In genomic region chr1:166003181-166004022, GRCm38 (mm10) we compare ENCODE assay signal across 8 mouse cellular contexts. TPM values are rescaled to one million over a fixed set of nuclear protein-coding genes. Genes with fewer than 3 reads are reported as not detected.
DNase-seq lines count a peak whose midpoint lies in the region; ATAC-seq and TF ChIP-seq lines count a peak whose summit lies in the region.

No protein-coding gene starts in this region.

- H3K36me3 ChIP-seq in E14TG2a.4 (ENCODE audit: insufficient read depth, low read length) = peaks cover 3% of the 10 kb centered on the region; the same call in 1 of the 2 replicates
- no peaks in the 10 kb centered on the region for H3K36me3 ChIP-seq in forebrain, embryonic 10.5 days (replicated peaks)
- no peaks in the 10 kb centered on the region for H3K36me3 ChIP-seq in heart, embryonic 15.5 days
- no peaks in the 10 kb centered on the region for H3K36me3 ChIP-seq in liver, embryonic 13.5 days
- H3K36me3 ChIP-seq in stomach, embryonic 16.5 days (ENCODE audit: control insufficient read depth, insufficient read depth, low read length) = no peaks in the 10 kb centered on the region

- TF ChIP-seq CTCF in E14TG2a.4 (conservative IDR thresholded peaks at IDR 0.05; ENCODE audit: low read length) = no peak

- H3K4me1 ChIP-seq in E14TG2a.4 (replicated peaks; ENCODE audit: low read depth, low read length) = peaks cover 40% of the 10 kb centered on the region
- H3K4me1 ChIP-seq in forebrain, embryonic 10.5 days = peaks cover 37% of the 10 kb centered on the region
- H3K4me1 ChIP-seq in heart, embryonic 15.5 days (replicated peaks) = peaks cover 18% of the 10 kb centered on the region
- peaks cover 29% of the 10 kb centered on the region for H3K4me1 ChIP-seq in liver, embryonic 13.5 days (replicated peaks)
- peaks cover 9% of the 10 kb centered on the region for H3K4me1 ChIP-seq in stomach, embryonic 16.5 days (ENCODE audit: control insufficient read depth, insufficient read depth, low read length)

- peak overlapping the region; percentile 88 for H3K4me3 ChIP-seq in E14TG2a.4 (replicated peaks; ENCODE audit: low read length)
- peak overlapping the region; percentile 99 for H3K4me3 ChIP-seq in forebrain, embryonic 10.5 days
- peak overlapping the region; percentile 94 for H3K4me3 ChIP-seq in heart, embryonic 15.5 days
- peak overlapping the region; percentile 99 for H3K4me3 ChIP-seq in liver, embryonic 13.5 days (replicated peaks)
- peak overlapping the region; percentile 80 for H3K4me3 ChIP-seq in stomach, embryonic 16.5 days (replicated peaks; ENCODE audit: low read length)

- ATAC-seq in heart, embryonic 15.5 days (replicated peaks; ENCODE audit: insufficient number of reproducible peaks, insufficient read depth, low FRiP score, low read depth) = peak; percentile 81
- peak; percentile 75 for ATAC-seq in liver, embryonic 13.5 days (ENCODE audit: low read depth)
- ATAC-seq in stomach, embryonic 16.5 days (ENCODE audit: insufficient read depth, low FRiP score) = peak; percentile 87

- peak; percentile 81 for DNase-seq in c-Kit-positive CD71-negative TER-119-negative erythroid progenitor cells, embryonic 14.5 days (ENCODE audit: low read depth)
- DNase-seq in forebrain, embryonic 10.5 days (ENCODE audit: extremely low spot score, low spot score) = peak; percentile 90
- peak; percentile 96 to 97 for DNase-seq in kidney, postnatal 25 days
- peak; percentile 90 for DNase-seq in liver, embryonic 13.5 days
- peak; percentile 95 to 97 for DNase-seq in natural killer cell, adult 2 months (ENCODE audit: low spot score in 2 of 2)

- WGBS in forebrain, embryonic 10.5 days = under 1% methylated on average over 61 of the region's 61 CpGs
- under 1% methylated on average over 61 of the region's 61 CpGs for WGBS in heart, embryonic 15.5 days
- under 1% methylated on average over 61 of the region's 61 CpGs for WGBS in liver, embryonic 13.5 days (ENCODE audit: insufficient replicate concordance)
- WGBS in stomach, embryonic 16.5 days = 0% methylated on average over 61 of the region's 61 CpGs

- H3K9me3 ChIP-seq in E14TG2a.4 (ENCODE audit: low read length) = no peaks in the 10 kb centered on the region
- no peaks in the 10 kb centered on the region for H3K9me3 ChIP-seq in forebrain, embryonic 10.5 days
- no peaks in the 10 kb centered on the region for H3K9me3 ChIP-seq in heart, embryonic 15.5 days (replicated peaks)
- H3K9me3 ChIP-seq in liver, embryonic 13.5 days (replicated peaks) = no peaks in the 10 kb centered on the region
- H3K9me3 ChIP-seq in stomach, embryonic 16.5 days (replicated peaks; ENCODE audit: control insufficient read depth, low read length) = no peaks in the 10 kb centered on the region

- H3K27me3 ChIP-seq in E14TG2a.4 (ENCODE audit: insufficient read depth, low read length) = no peaks in the 10 kb centered on the region
- H3K27me3 ChIP-seq in forebrain, embryonic 10.5 days (ENCODE audit: poor library complexity, severe bottlenecking) = no peaks in the 10 kb centered on the region
- H3K27me3 ChIP-seq in heart, embryonic 15.5 days = no peaks in the 10 kb centered on the region
- no peaks in the 10 kb centered on the region for H3K27me3 ChIP-seq in liver, embryonic 13.5 days
- H3K27me3 ChIP-seq in stomach, embryonic 16.5 days (ENCODE audit: control insufficient read depth, insufficient read depth, low read length) = no peaks in the 10 kb centered on the region

- H3K4me2 ChIP-seq in heart, embryonic 15.5 days = peak overlapping the region; percentile 82
- peak overlapping the region; percentile 96 for H3K4me2 ChIP-seq in liver, embryonic 13.5 days
- peak overlapping the region; percentile 81 for H3K4me2 ChIP-seq in stomach, embryonic 16.5 days (ENCODE audit: low read depth, low read length)

- H3K9ac ChIP-seq in heart, embryonic 15.5 days = peak overlapping the region; percentile 55
- H3K9ac ChIP-seq in liver, embryonic 13.5 days = peak overlapping the region; percentile 80
- H3K9ac ChIP-seq in stomach, embryonic 16.5 days (ENCODE audit: low read length) = peak overlapping the region; percentile 76

- peak overlapping the region; percentile 99 for H3K27ac ChIP-seq in forebrain, embryonic 10.5 days
- peak overlapping the region; percentile 81 for H3K27ac ChIP-seq in heart, embryonic 15.5 days
- peak overlapping the region; percentile 88 for H3K27ac ChIP-seq in liver, embryonic 13.5 days
- peak overlapping the region; percentile 87 for H3K27ac ChIP-seq in stomach, embryonic 16.5 days (ENCODE audit: low read length)

RNA-seq across cellular contexts. Expression of gene Pou2f1, which starts 0.9 kb away (rescaled TPM):
- 23.6 and 25.4 TPM in 2 replicates for polyA plus RNA-seq in forebrain, embryonic 10.5 days (2016; fragmentation: Nextera tagmentation; extraction: Ambion mirVana)
- 8.4 and 11.4 TPM in 2 replicates for polyA plus RNA-seq in heart, embryonic 15.5 days (2015; fragmentation: Nextera tagmentation; extraction: Ambion mirVana)
- polyA plus RNA-seq in liver, embryonic 13.5 days (2015; fragmentation: Nextera tagmentation; extraction: Ambion mirVana) = 4.3 and 5.5 TPM in 2 replicates
- polyA plus RNA-seq in stomach, embryonic 16.5 days (2015; fragmentation: Nextera tagmentation; extraction: Ambion mirVana) = 9.4 and 10.2 TPM in 2 replicates

Comparison
In these comparisons a context has a peak if more than half of its experiments do, and no peak if none do; other contexts are left out.
1. Peak in every context shown above with its lines: DNase-seq, ATAC-seq, H3K4me3 ChIP-seq and H3K27ac ChIP-seq.